Mouse (Mus musculus) spleen, adult 2 months (tissue): ENCODE data around the gene Bnipl.

Experiments used
- CTCF ChIP-seq: fragments of 200-500 bp; IDR thresholded peaks from 2 replicates; pipeline ENCODE4 v1.5.1; 2011; ENCODE audit warnings: mild to moderate bottlenecking, inconsistent platforms; ENCODE audit not compliant: insufficient read depth, insufficient read length, insufficient replicate concordance; ENCODE audit errors: extremely low read depth
- POLR2A ChIP-seq: fragments of 200-500 bp; IDR thresholded peaks from 2 replicates; pipeline ENCODE4 v1.6.1; 2011; ENCODE audit warnings: low read depth, low read length, inconsistent platforms

- TF ChIP-seq CTCF = no peak
- no peak for TF ChIP-seq POLR2A
These were observed 18.2 kb downstream of the Bnipl start for GRCm38 (mm10) chr3:95232771-95233170.
